In the genomic region with DNA sequence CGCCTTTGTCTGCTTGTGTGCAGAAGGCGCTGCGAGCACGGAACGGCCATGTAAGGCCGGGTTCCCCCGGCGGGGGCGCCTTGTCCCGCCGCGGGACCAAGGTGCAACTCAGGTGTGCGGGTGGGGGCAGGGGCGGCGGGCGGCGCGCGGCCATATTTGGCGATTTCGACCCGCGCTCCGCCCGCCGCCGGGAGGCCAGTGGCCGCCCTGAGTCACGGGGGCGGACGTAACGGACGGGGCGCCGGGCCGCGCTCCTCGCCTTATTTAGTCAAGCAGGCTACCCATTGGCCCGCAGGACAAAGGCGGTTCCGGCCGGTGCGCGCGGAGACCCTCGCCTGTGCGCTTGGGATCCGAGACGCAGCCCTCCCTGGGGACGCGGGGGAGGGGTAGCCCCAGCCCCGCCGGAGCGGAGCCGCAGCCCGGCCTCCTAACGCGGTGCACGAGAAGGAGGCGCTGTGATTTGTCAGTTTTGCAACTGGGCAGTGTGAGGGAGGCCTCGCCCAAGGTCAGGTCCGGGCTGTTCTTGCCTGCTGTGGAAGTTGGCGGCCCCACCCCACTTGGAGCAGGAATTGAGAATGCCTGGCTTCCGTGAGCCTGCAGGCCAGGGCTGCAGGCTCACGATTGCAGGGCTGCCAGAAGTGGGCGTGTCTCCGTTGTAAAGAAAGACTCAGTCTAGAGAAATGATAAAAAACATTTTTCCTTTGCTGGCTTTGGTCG, we compare ENCODE assay signal across 8 mouse cellular contexts. TPM values are rescaled to one million over a fixed set of nuclear protein-coding genes. Genes with fewer than 3 reads are reported as not detected.
DNase-seq lines count a peak whose midpoint lies in the region; ATAC-seq lines count a peak whose summit lies in the region.

No protein-coding gene starts in this region.

- peak; percentile 70 for ATAC-seq in hindbrain, embryonic 14.5 days (ENCODE audit: low FRiP score)

- H3K4me2 ChIP-seq in hindbrain, embryonic 14.5 days (replicated peaks), result peak overlapping the region; percentile 79

- peak overlapping the region; percentile 99 for H3K9ac ChIP-seq in hindbrain, embryonic 14.5 days

- peak overlapping the region; percentile 76 for H3K4me3 ChIP-seq in hindbrain, embryonic 14.5 days (replicated peaks; ENCODE audit: low read length)
- peak overlapping the region; percentile 85 for H3K4me3 ChIP-seq in macrophage (ENCODE audit: inconsistent target)

- under 1% methylated on average over 68 of the region's 68 CpGs for WGBS in hindbrain, embryonic 14.5 days
- WGBS in macrophage (ENCODE audit: missing documents), result under 1% methylated on average over 46 of the region's 68 CpGs

- no peaks in the 10 kb centered on the region for H3K27me3 ChIP-seq in hindbrain, embryonic 14.5 days (ENCODE audit: control insufficient read depth, insufficient read depth, low read length)

- peaks cover 15% of the 10 kb centered on the region for H3K36me3 ChIP-seq in hindbrain, embryonic 14.5 days (replicated peaks; ENCODE audit: control insufficient read depth, insufficient read depth)
- H3K36me3 ChIP-seq in macrophage (ENCODE audit: inconsistent target), result no peaks in the 10 kb centered on the region

- peak; percentile 98 for DNase-seq in Muller cell, postnatal 12 days (ENCODE audit: inconsistent ontology term)
- DNase-seq in cerebellum, adult 9-11 months, result peak; percentile 83
- peak; percentile 47 to 55 for DNase-seq in frontal cortex, postnatal 25 days (ENCODE audit: low spot score in 2 of 2)
- DNase-seq in hindbrain, embryonic 14.5 days (ENCODE audit: low spot score), result peak; percentile 87
- DNase-seq in left cerebral cortex, adult 18-20 months (ENCODE audit: low spot score in 2 of 2), result peak; percentile 55 to 63
- DNase-seq in right cerebral cortex, adult 18-20 months, result peak; percentile 74
- peak; percentile 88 for DNase-seq in urinary bladder, postnatal 25 days (ENCODE audit: low spot score)

- H3K9me3 ChIP-seq in hindbrain, embryonic 14.5 days (ENCODE audit: control insufficient read depth, low read length), result no peaks in the 10 kb centered on the region

- H3K27ac ChIP-seq in hindbrain, embryonic 14.5 days, result peak overlapping the region; percentile 100
- H3K27ac ChIP-seq in macrophage, result peak overlapping the region; percentile 98

- peaks cover 39% of the 10 kb centered on the region for H3K79me2 ChIP-seq in macrophage (ENCODE audit: inconsistent target)

- peaks cover 34% of the 10 kb centered on the region for H3K4me1 ChIP-seq in hindbrain, embryonic 14.5 days (replicated peaks; ENCODE audit: control insufficient read depth, insufficient read depth, low read length)

RNA-seq across cellular contexts. Expression of a gene that starts 1.8 kb away (rescaled TPM):
- polyA plus RNA-seq in hindbrain, embryonic 14.5 days (2014; fragmentation: Nextera tagmentation; extraction: Ambion mirVana), result 4,053 and 4,080 TPM in 2 replicates
- 1,000 to 10,000 TPM; 1,195 to 1,258 TPM for total RNA-seq in left cerebral cortex, adult 18-20 months (2021)
- 1,000 to 10,000 TPM in 2 of 26 experiments, 100 to 1,000 TPM in 24; 287 to 1,531 (median 530) TPM for total RNA-seq in macrophage (2018; cell fraction: chromatin; rRNA removed)
- 1,000 to 10,000 TPM; 1,610 to 3,491 (median 2,081) TPM for total RNA-seq in macrophage (2018; cell fraction: cytosol; rRNA removed)
- 1,000 to 10,000 TPM in 17 of 26 experiments, 100 to 1,000 TPM in 9; 698 to 2,123 (median 1,142) TPM for total RNA-seq in macrophage (2018; cell fraction: nucleus; rRNA removed)
- polyA plus RNA-seq in macrophage (2018), result 1,569 to 2,966 TPM (median 1,773 TPM) in 3 replicates

RNA-seq across cellular contexts. Expression of a gene that starts 11.2 kb away (rescaled TPM):
- 1.6 and 2.2 TPM in 2 replicates for polyA plus RNA-seq in hindbrain, embryonic 14.5 days (2014; fragmentation: Nextera tagmentation; extraction: Ambion mirVana)
- not detected for total RNA-seq in left cerebral cortex, adult 18-20 months (2021)
- under 1 TPM in 1 of 26 experiments, not detected in 25; 0.49 TPM for total RNA-seq in macrophage (2018; cell fraction: chromatin; rRNA removed)
- total RNA-seq in macrophage (2018; cell fraction: cytosol; rRNA removed), result under 1 TPM in 1 of 26 experiments, not detected in 25; 0.16 TPM
- not detected for total RNA-seq in macrophage (2018; cell fraction: nucleus; rRNA removed)
- polyA plus RNA-seq in macrophage (2018), result not detected in 3 replicates

RNA-seq across cellular contexts. Expression of a gene that starts 28.4 kb away (rescaled TPM):
- 85.6 and 90.1 TPM in 2 replicates for polyA plus RNA-seq in hindbrain, embryonic 14.5 days (2014; fragmentation: Nextera tagmentation; extraction: Ambion mirVana)
- total RNA-seq in left cerebral cortex, adult 18-20 months (2021), result 10 to 100 TPM; 11.6 to 15.6 TPM
- 10 to 100 TPM in 23 of 26 experiments, 1 to 10 TPM in 3; 6.6 to 35.2 (median 16.2) TPM for total RNA-seq in macrophage (2018; cell fraction: chromatin; rRNA removed)
- total RNA-seq in macrophage (2018; cell fraction: cytosol; rRNA removed), result 10 to 100 TPM in 3 of 26 experiments, 1 to 10 TPM in 23; 3.4 to 11.0 (median 5.7) TPM
- total RNA-seq in macrophage (2018; cell fraction: nucleus; rRNA removed), result 10 to 100 TPM in 15 of 26 experiments, 1 to 10 TPM in 11; 5.9 to 26.0 (median 11.5) TPM
- polyA plus RNA-seq in macrophage (2018), result 3.8 to 8.1 TPM (median 6.3 TPM) in 3 replicates

Comparison
In these comparisons a context has a peak if more than half of its experiments do, and no peak if none do; other contexts are left out.
1. Peak in every context shown above with its lines: DNase-seq, ATAC-seq, H3K4me3 ChIP-seq and H3K27ac ChIP-seq.